Mouse (Mus musculus) stomach, postnatal 0 days (tissue): ENCODE data around the gene Wdr82. TPM values are rescaled to one million over a fixed set of nuclear protein-coding genes. Genes with fewer than 3 reads are reported as not detected.
A peak's percentile ranks its signal among the peaks of the same experiment; 100 is the strongest.

Experiments
- ATAC-seq: fragments of 200-750 bp; cut with Nextera tagmentation; 2 replicates; pipeline ENCODE4 v1.8.0; 2017; ENCODE audit not compliant: low FRiP score, low TSS enrichment
- DNase-seq: peaks from one replicate; pipeline ENCODE4 v3.0.0-alpha.2; 2016; ENCODE audit warnings: low spot score
- H3K27ac ChIP-seq: fragments of 300-500 bp; sonication (generic); replicated peaks from 2 replicates; pipeline ENCODE4 v1.5.1; 2014; ENCODE audit warnings: mild to moderate bottlenecking, control low read depth
- H3K27me3 ChIP-seq: fragments of 300-500 bp; sonication (generic); 2 replicates; pipeline ENCODE4 v1.6.1; 2014; ENCODE audit warnings: low read length; ENCODE audit not compliant: control insufficient read depth, insufficient read depth
- H3K36me3 ChIP-seq: fragments of 300-500 bp; sonication (generic); 2 replicates; pipeline ENCODE4 v1.6.1; 2014; ENCODE audit warnings: low read length, mixed read lengths; ENCODE audit not compliant: control insufficient read depth, insufficient read depth
- H3K4me1 ChIP-seq: fragments of 300-500 bp; sonication (generic); replicated peaks from 2 replicates; pipeline ENCODE4 v1.6.1; 2014; ENCODE audit warnings: antibody characterized with exemption; ENCODE audit not compliant: control insufficient read depth, insufficient read depth
- H3K4me2 ChIP-seq: fragments of 300-500 bp; sonication (generic); replicated peaks from 2 replicates; pipeline ENCODE4 v1.6.1; 2014; ENCODE audit warnings: low read depth, mild to moderate bottlenecking, control low read depth, moderate library complexity
- H3K4me3 ChIP-seq: fragments of 300-500 bp; sonication (generic); 2 replicates; pipeline ENCODE4 v1.5.1; 2014; ENCODE audit warnings: low read depth, low read length, control low read depth
- H3K9ac ChIP-seq: fragments of 300-500 bp; sonication (generic); 2 replicates; pipeline ENCODE4 v1.6.1; 2014; ENCODE audit warnings: mild to moderate bottlenecking, low read length, control low read depth, mixed read lengths
- H3K9me3 ChIP-seq: fragments of 300-500 bp; sonication (generic); 2 replicates; pipeline ENCODE4 v1.6.1; 2016; ENCODE audit warnings: low read length; ENCODE audit not compliant: control insufficient read depth
- CTCF ChIP-seq: IDR thresholded peaks from 2 replicates; pipeline ENCODE4 v1.5.1; 2016; ENCODE audit warnings: antibody characterized with exemption, low read depth, mild to moderate bottlenecking, moderate library complexity
- EP300 ChIP-seq: optimal IDR thresholded peaks from 2 replicates; pipeline ENCODE3; 2016; ENCODE audit warnings: antibody characterized with exemption
- WGBS: fragments of 180-500 bp; shearing (Covaris S2); extraction: QIAGEN DNeasy Blood & Tissue Kit; methylation state at CpG from one replicate; pipeline ENCODE4 v1.1.7; 2014; 5-methylcytosine and 5-hydroxymethylcytosine counted together
- polyA plus RNA-seq: library from polyadenylated mRNA; unstranded; fragments of >200 nt; fragmentation: Nextera tagmentation; extraction: Ambion mirVana; gene quantifications from 2 replicates; pipeline ENCODE4 v1.2.1, GENCODE M21; 2015

Wdr82 gene
- polyA plus RNA-seq, 1 experiment from 2014 or later, result 10.3 TPM

GRCm38 (mm10) chr9:106139763-106140162 is 31.0 kb upstream of the Wdr82 start:
- ATAC-seq, result no peak
- H3K4me1 ChIP-seq, result no peaks in the 10 kb centered on the region
- no peak for TF ChIP-seq CTCF
- TF ChIP-seq EP300, result no peak
- H3K4me2 ChIP-seq, result no peak overlapping the region
- H3K27me3 ChIP-seq, result no peaks in the 10 kb centered on the region
- H3K9me3 ChIP-seq, result no peaks in the 10 kb centered on the region
- 66% methylated on average over 10 of the region's 10 CpGs for WGBS
- H3K36me3 ChIP-seq, result no peaks in the 10 kb centered on the region
- no peak overlapping the region for H3K4me3 ChIP-seq
- no peak overlapping the region for H3K27ac ChIP-seq
- DNase-seq, result no peak
- no peak overlapping the region for H3K9ac ChIP-seq

- no peaks in the 10 kb centered on the region for H3K27me3 ChIP-seq
- no peak overlapping the region for H3K9ac ChIP-seq
- no peak overlapping the region for H3K27ac ChIP-seq
- no peaks in the 10 kb centered on the region for H3K9me3 ChIP-seq
- no peak overlapping the region for H3K4me2 ChIP-seq
- no peak overlapping the region for H3K4me3 ChIP-seq
- ATAC-seq (no peak), DNase-seq (no peak)
- TF ChIP-seq EP300 (no peak), CTCF (no peak)
- H3K36me3 ChIP-seq, result no peaks in the 10 kb centered on the region
- WGBS, result 82% methylated on average over 12 of the region's 12 CpGs
- no peaks in the 10 kb centered on the region for H3K4me1 ChIP-seq
Observed at GRCm38 (mm10) chr9:106141955-106142354, 28.8 kb upstream of the Wdr82 start.

GRCm38 (mm10) chr9:106144176-106144575 is 26.6 kb upstream of the Wdr82 start:
- Histone ChIP-seq H3K4me3 (no peak overlapping the region), H3K9me3 (no peaks in the 10 kb centered on the region), H3K4me1 (no peaks in the 10 kb centered on the region), H3K9ac (no peak overlapping the region), H3K27me3 (no peaks in the 10 kb centered on the region), H3K4me2 (no peak overlapping the region), H3K36me3 (no peaks in the 10 kb centered on the region), H3K27ac (no peak overlapping the region)
- 74% methylated on average over 7 of the region's 7 CpGs for WGBS
- ATAC-seq, result no peak
- no peak for TF ChIP-seq EP300
- no peak for TF ChIP-seq CTCF
- no peak for DNase-seq

- H3K9me3 ChIP-seq, result no peaks in the 10 kb centered on the region
- no peaks in the 10 kb centered on the region for H3K4me1 ChIP-seq
- H3K9ac ChIP-seq, result no peak overlapping the region
- H3K36me3 ChIP-seq, result no peaks in the 10 kb centered on the region
- ATAC-seq (no peak), DNase-seq (no peak)
- TF ChIP-seq CTCF (no peak), EP300 (no peak)
- H3K4me3 ChIP-seq, result no peak overlapping the region
- H3K27ac ChIP-seq, result no peak overlapping the region
- no peaks in the 10 kb centered on the region; the same call in 1 of the 2 replicates for H3K27me3 ChIP-seq
- no peak overlapping the region for H3K4me2 ChIP-seq
- WGBS, result 76% methylated on average over 2 of the region's 2 CpGs
Observed at GRCm38 (mm10) chr9:106145582-106145981, 25.1 kb upstream of the Wdr82 start.

- no peak for TF ChIP-seq CTCF
- no peak for TF ChIP-seq EP300
- Histone ChIP-seq H3K4me3 (no peak overlapping the region), H3K4me2 (no peak overlapping the region), H3K36me3 (no peaks in the 10 kb centered on the region), H3K9me3 (no peaks in the 10 kb centered on the region), H3K9ac (no peak overlapping the region), H3K27me3 (no peaks in the 10 kb centered on the region; the same call in 1 of the 2 replicates), H3K27ac (no peak overlapping the region), H3K4me1 (no peaks in the 10 kb centered on the region)
- 30% methylated on average over 5 of the region's 5 CpGs for WGBS
- ATAC-seq (no peak), DNase-seq (no peak)
Observed at GRCm38 (mm10) chr9:106147281-106147680, 23.4 kb upstream of the Wdr82 start.

- Histone ChIP-seq H3K27ac (no peak overlapping the region), H3K4me2 (no peak overlapping the region; the same call in 1 of the 2 replicates), H3K36me3 (no peaks in the 10 kb centered on the region), H3K9ac (no peak overlapping the region), H3K9me3 (no peaks in the 10 kb centered on the region), H3K27me3 (no peaks in the 10 kb centered on the region; the same call in 1 of the 2 replicates), H3K4me3 (no peak overlapping the region), H3K4me1 (no peaks in the 10 kb centered on the region)
- WGBS, result 3% methylated on average over 9 of the region's 10 CpGs
- DNase-seq, result no peak
- no peak for TF ChIP-seq CTCF
- TF ChIP-seq EP300, result no peak
- ATAC-seq, result peak; percentile 29
Observed at GRCm38 (mm10) chr9:106147851-106148431, 22.8 kb upstream of the Wdr82 start.
